Mouse (Mus musculus) limb, embryonic 11.5 days (tissue): ENCODE measurements around the gene Rcan2. TPM values are rescaled to one million over a fixed set of nuclear protein-coding genes. Genes with fewer than 3 reads are reported as not detected.
A peak's percentile ranks its signal among the peaks of the same experiment; 100 is the strongest.

Source experiments
- ATAC-seq: fragments of 200-750 bp; cut with Nextera tagmentation; 2 replicates; pipeline ENCODE4 v1.8.0; 2017; ENCODE audit warnings: low read depth; ENCODE audit not compliant: insufficient number of reproducible peaks, low FRiP score, low TSS enrichment
- DNase-seq: peaks from one replicate; pipeline ENCODE4 v3.0.0-alpha.2; 2015; ENCODE audit warnings: low spot score
- H3K27ac ChIP-seq: fragments of 300-500 bp; sonication (generic); replicated peaks from 2 replicates; pipeline ENCODE4 v1.5.1; 2014; ENCODE audit warnings: low read depth, mild to moderate bottlenecking, low read length
- H3K27me3 ChIP-seq: fragments of 300-500 bp; sonication (generic); 2 replicates; pipeline ENCODE4 v1.6.1; 2014; ENCODE audit warnings: mild to moderate bottlenecking, low read length, mixed read lengths; ENCODE audit not compliant: control insufficient read depth, insufficient read depth
- H3K36me3 ChIP-seq: fragments of 300-500 bp; sonication (generic); 2 replicates; pipeline ENCODE4 v1.6.1; 2014; ENCODE audit warnings: mild to moderate bottlenecking, low read length, moderate library complexity, mixed read lengths; ENCODE audit not compliant: control insufficient read depth, insufficient read depth
- H3K4me1 ChIP-seq: fragments of 300-500 bp; sonication (generic); 2 replicates; pipeline ENCODE4 v1.6.1; 2014; ENCODE audit warnings: low read length, mixed read lengths; ENCODE audit not compliant: control insufficient read depth, insufficient read depth
- H3K4me2 ChIP-seq: fragments of 300-500 bp; sonication (generic); 2 replicates; pipeline ENCODE4 v1.6.1; 2014; ENCODE audit warnings: low read depth, mild to moderate bottlenecking, moderate library complexity; ENCODE audit not compliant: severe bottlenecking
- H3K4me3 ChIP-seq: fragments of 300-500 bp; sonication (generic); 2 replicates; pipeline ENCODE4 v1.5.1; 2014; ENCODE audit warnings: low read depth, low read length
- H3K9ac ChIP-seq: fragments of 300-500 bp; sonication (generic); 2 replicates; pipeline ENCODE4 v1.6.1; 2014; ENCODE audit warnings: mild to moderate bottlenecking, low read length
- H3K9me3 ChIP-seq: fragments of 300-500 bp; sonication (generic); 2 replicates; pipeline ENCODE4 v1.6.1; 2016; ENCODE audit warnings: low read length; ENCODE audit not compliant: control insufficient read depth
- WGBS: fragments of 180-500 bp; shearing (Covaris S2); extraction: QIAGEN DNeasy Blood & Tissue Kit; methylation state at CpG from one replicate; pipeline ENCODE4 v1.1.7; 2014; 5-methylcytosine and 5-hydroxymethylcytosine counted together
- polyA plus RNA-seq: library from polyadenylated mRNA; unstranded; fragments of >200 nt; fragmentation: Nextera tagmentation; extraction: Ambion mirVana; gene quantifications from 2 replicates; pipeline ENCODE4 v1.2.1, GENCODE M21; 2014

The Rcan2 gene
- polyA plus RNA-seq, 1 experiment from 2014 or later: 1.7 TPM

DNA sequence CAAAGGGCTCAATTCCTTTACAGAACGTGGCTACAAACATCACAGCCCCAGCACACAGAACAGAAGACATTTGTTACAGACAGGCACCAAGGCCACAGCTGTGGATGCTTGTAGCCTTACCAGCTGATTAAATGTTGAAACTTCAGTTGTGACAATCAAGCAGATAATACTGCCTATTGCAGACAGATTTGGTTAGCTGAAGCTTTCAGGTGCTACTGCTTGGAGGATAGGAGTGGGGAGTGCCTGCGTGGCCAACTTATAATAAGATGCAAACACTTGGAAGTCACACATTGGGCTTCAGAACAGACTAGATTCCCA, 276.7 kb downstream of the Rcan2 start:
- WGBS: 69% methylated on average over 2 of the region's 2 CpGs

DNA sequence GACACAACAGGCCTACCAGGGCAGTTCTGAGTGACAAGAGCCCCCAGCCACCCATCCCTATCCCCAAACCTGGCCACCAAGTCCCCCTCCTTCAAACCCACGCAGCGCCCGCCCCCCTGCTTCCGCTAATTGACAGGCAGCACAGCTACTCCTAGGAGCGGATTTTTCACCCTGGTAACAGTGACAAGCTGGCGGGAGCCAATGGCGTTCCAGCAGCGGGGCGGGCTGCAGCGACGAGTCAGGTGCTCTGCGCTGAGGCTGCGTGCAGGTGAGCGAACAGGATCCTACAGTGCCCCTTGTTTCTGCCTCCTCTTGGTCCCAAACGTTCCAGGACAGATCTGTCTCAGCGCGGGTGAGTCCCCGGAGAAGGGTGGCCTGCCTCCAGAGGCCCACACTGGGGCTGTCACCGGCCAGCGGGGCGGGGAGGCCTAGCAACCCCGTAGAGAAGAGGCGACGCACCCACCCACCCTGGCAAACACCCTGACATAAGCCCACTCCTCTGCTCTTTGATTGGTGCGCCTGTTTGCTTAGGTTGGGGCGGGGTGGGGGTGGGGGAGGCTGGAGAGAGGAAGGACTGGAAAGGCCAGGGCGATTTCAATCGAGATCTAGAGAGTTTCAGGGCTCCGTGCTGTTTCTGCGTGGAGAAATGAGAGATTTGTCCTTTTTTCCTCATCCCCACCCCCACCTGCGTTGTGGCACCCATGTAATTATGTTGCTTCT, 277.6 kb downstream of the Rcan2 start, which contains the start of gene Enpp5:
TSS of gene Enpp5 (plus strand) at position 183 of the 720 bp plus-strand sequence.
- H3K9ac ChIP-seq: peak within 1 kb of the TSS; percentile 55
- H3K4me2 ChIP-seq: peak within 1 kb of the TSS; percentile 90
- no peak within 1 kb of the TSS for H3K27ac ChIP-seq
- H3K4me3 ChIP-seq: peak within 1 kb of the TSS; percentile 57
- H3K9me3 ChIP-seq: no peaks in the 10 kb centered on the region
- no peaks in the 10 kb centered on the region for H3K36me3 ChIP-seq
- H3K4me1 ChIP-seq: no peaks in the 10 kb centered on the region
- peak; percentile 91 for ATAC-seq
- peak; percentile 86 for DNase-seq
- no peaks in the 10 kb centered on the region for H3K27me3 ChIP-seq
- 1% methylated on average over 31 of the region's 31 CpGs for WGBS

More for the DNA sequence above, 276.7 kb downstream of the Rcan2 start:
- no peaks in the 10 kb centered on the region for H3K9me3 ChIP-seq
- H3K36me3 ChIP-seq: no peaks in the 10 kb centered on the region
- H3K4me2 ChIP-seq: no peak overlapping the region
- no peak overlapping the region for H3K27ac ChIP-seq
- no peaks in the 10 kb centered on the region for H3K4me1 ChIP-seq
- H3K9ac ChIP-seq: no peak overlapping the region
- no peaks in the 10 kb centered on the region for H3K27me3 ChIP-seq
- DNase-seq (no peak), ATAC-seq (no peak)
- H3K4me3 ChIP-seq: no peak overlapping the region

DNA sequence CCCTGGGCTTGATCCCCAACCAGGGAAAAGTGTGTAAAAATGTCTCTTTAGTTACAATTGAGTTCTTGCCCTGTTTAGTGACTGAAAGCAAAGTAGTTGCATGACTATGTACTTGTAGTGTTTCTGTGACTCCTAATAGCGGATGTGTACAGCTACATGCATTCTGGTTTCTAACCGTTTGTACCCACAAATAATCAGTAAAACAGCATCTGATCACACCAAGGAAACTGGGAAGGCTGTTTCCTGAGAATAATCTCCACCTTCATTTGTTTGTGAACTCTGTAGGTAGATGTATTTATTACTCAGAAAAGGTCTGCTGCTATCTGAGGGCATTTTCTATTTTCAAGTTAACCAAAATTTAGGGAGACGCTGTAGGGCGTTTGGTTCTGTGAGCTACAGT, 282.0 kb downstream of the Rcan2 start:
- Histone ChIP-seq H3K9ac (no peak overlapping the region), H3K4me1 (no peaks in the 10 kb centered on the region), H3K36me3 (no peaks in the 10 kb centered on the region), H3K27me3 (no peaks in the 10 kb centered on the region), H3K27ac (no peak overlapping the region), H3K9me3 (no peaks in the 10 kb centered on the region), H3K4me2 (no peak overlapping the region), H3K4me3 (no peak overlapping the region)
- DNase-seq (no peak), ATAC-seq (no peak)
- 91% methylated on average over 4 of the region's 4 CpGs for WGBS

- Histone ChIP-seq H3K4me3 (no peak overlapping the region), H3K4me2 (no peak overlapping the region), H3K27me3 (no peaks in the 10 kb centered on the region), H3K9me3 (no peaks in the 10 kb centered on the region), H3K4me1 (no peaks in the 10 kb centered on the region), H3K9ac (no peak overlapping the region), H3K36me3 (no peaks in the 10 kb centered on the region), H3K27ac (no peak overlapping the region)
- 89% methylated on average over 3 of the region's 3 CpGs for WGBS
- no peak for ATAC-seq
- no peak for DNase-seq
Measured at GRCm38 (mm10) chr17:44088226-44088625, 287.1 kb downstream of the Rcan2 start.

Other genes with a start within 250 kb of the Rcan2 start
- gene Pla2g7, start 233.3 kb upstream of the Rcan2 start, polyA plus RNA-seq: 3.0 and 3.5 TPM in 2 replicates
- 0.51 TPM in 1 of 2 replicates, not detected in the other for gene Tdrd6, start 171.1 kb upstream of the Rcan2 start, polyA plus RNA-seq
- 27.2 and 28.5 TPM in 2 replicates for gene Slc25a27, start 134.1 kb upstream of the Rcan2 start, polyA plus RNA-seq
- gene Cyp39a1, start 133.9 kb upstream of the Rcan2 start, polyA plus RNA-seq: 25.8 and 25.9 TPM in 2 replicates